Mouse (Mus musculus): ENCODE measurements around the gene Bfsp1.

The Bfsp1 gene

DNA sequence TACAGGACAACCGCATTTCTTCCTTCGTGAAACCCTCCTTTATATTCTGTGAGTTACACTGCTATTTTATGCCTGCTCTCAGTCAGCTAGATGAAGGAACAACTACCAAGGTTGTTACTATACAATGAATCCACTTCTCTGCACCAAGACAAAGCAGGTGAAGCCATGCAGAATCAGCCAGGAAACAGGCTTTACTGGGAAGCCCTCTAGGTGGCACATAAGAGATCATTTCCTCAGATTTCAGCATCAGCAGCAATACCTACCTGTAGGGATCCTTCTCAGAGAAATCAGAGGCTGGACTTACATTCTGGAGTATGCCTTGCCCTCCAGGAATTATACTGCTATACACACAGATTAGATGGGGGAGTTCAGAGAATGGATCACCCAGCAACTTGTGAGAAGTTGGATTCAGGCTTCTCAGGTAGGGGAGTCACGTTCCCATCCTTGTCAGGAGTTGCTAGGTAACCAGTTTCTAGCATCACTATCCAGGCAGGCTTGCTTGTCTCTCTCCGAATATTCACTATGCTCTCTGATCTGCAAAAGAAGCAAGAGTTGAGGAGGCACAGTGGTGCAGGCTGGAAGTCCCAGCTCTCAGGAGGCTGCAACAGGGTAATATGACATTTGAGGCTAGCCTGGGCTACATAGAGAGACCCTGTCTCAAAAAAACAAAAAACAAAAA is 66.5 kb downstream of the Bfsp1 start:
- no peak for DNase-seq (ENCODE audit: low spot score in 2 of 2)

DNA sequence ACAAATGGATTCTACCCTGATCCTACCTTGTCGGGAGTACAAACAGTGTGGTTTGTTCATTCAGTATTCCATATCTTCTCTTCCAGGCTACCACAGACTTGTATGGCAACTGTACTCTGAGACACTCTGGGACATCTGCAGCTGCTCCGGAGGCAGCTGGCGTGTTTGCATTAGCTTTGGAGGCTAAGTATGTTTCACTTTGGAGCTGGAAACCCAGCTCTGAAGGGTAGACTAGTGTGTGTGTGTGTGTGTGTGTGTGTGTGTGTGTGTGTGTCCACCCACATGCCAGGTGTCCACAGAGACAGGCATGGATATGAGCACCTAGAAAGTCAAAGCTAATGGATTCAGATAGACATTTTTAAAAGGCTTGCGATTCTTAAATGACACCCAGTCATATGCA is 67.1 kb downstream of the Bfsp1 start:
- no peak for DNase-seq (ENCODE audit: low spot score in 2 of 2)

DNA sequence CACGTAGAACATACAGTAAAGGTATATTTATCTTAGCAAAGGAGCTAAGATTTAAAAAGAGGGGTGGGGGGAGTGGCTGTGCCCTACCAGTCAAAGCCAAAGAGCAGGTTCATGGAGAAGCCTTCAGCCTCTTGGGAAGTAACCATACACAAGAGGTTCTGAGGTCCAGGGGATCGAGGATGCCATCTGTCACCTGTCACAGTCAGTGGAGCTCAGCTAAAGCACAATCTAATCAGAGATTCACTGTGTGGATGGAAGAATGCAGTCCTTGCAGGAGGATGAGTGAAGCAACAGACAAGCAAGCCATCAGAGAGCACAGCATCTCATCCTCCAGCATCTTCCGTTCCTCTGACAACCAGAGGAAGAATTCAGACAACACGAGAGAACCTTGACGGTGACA is 73.1 kb downstream of the Bfsp1 start:
- DNase-seq (ENCODE audit: low spot score in 2 of 2) = no peak

DNA sequence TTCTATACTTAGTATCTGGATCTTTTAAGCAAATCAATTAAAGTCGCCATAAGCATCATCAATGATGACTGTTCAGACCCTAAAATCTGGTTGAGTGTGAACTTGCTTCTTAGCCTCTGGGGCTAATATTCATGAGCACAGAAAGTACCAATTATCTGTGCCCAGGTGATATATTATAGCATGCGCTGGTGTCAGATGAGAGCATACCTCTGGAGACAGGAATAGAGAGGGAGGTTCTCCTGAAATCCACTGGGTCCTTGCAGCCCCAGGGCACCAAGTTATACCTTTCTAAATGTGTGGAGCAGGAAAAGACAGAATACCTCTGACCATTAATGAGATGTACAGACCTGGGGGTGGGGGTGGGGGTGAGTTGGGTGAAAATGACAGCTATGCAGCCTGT is 82.7 kb downstream of the Bfsp1 start:
- no peak for DNase-seq (ENCODE audit: low spot score in 2 of 2)
